Mouse (Mus musculus) liver, embryonic 14.5 days (tissue): Measurements from ENCODE around the gene Spata2. TPM values are rescaled to one million over a fixed set of nuclear protein-coding genes. Genes with fewer than 3 reads are reported as not detected.

Experiments used
- ATAC-seq: fragments of 200-750 bp; cut with Nextera tagmentation; 2 replicates; pipeline ENCODE4 v1.8.0; 2017; ENCODE audit warnings: moderate number of reproducible peaks, mild to moderate bottlenecking, moderate library complexity; ENCODE audit not compliant: insufficient read depth
- DNase-seq, 3 experiments: peaks; one replicate each; pipeline ENCODE4 v3.0.0-alpha.2; 2012 to 2013; ENCODE audit warnings: low read depth in 3 of 3, low spot score in 3 of 3
- H3K27ac ChIP-seq: fragments of 300-500 bp; sonication (generic); 2 replicates; pipeline ENCODE4 v1.5.1; 2014; ENCODE audit warnings: moderate library complexity, mild to moderate bottlenecking, control low read depth, inconsistent platforms
- H3K27me3 ChIP-seq: fragments of 300-500 bp; sonication (generic); 2 replicates; pipeline ENCODE4 v1.6.1; 2014; ENCODE audit warnings: mild to moderate bottlenecking, low read length, moderate library complexity; ENCODE audit not compliant: control insufficient read depth, insufficient read depth
- H3K36me3 ChIP-seq: fragments of 300-500 bp; sonication (generic); replicated peaks from 2 replicates; pipeline ENCODE4 v1.6.1; 2014; ENCODE audit warnings: low read depth; ENCODE audit not compliant: control insufficient read depth, insufficient read depth
- H3K4me1 ChIP-seq, 2 experiments: fragments of 200-500 bp in 1 of 2; fragments of 300-500 bp in 1 of 2; sonication (generic) in 1 of 2; replicated peaks; 2 replicates each; pipeline ENCODE4 v1.6.1; 2012 to 2014; ENCODE audit warnings: antibody characterized with exemption in 1 of 2, inconsistent platforms in 1 of 2, low read length in 1 of 2; ENCODE audit not compliant: control insufficient read depth in 2 of 2, insufficient read depth in 2 of 2
- H3K4me2 ChIP-seq: fragments of 300-500 bp; sonication (generic); 2 replicates; pipeline ENCODE4 v1.6.1; 2014; ENCODE audit warnings: low read depth, mild to moderate bottlenecking, control low read depth, moderate library complexity
- H3K4me3 ChIP-seq, 2 experiments: fragments of 200-500 bp in 1 of 2; fragments of 300-500 bp in 1 of 2; sonication (generic) in 1 of 2; 2 replicates each; pipeline ENCODE4 v1.5.1; 2012 to 2014; ENCODE audit warnings: low read depth in 2 of 2, low read length in 2 of 2, mild to moderate bottlenecking in 2 of 2, control low read depth in 1 of 2, inconsistent platforms in 1 of 2, moderate library complexity in 1 of 2; ENCODE audit not compliant: insufficient read depth in 1 of 2
- H3K9ac ChIP-seq: fragments of 300-500 bp; sonication (generic); replicated peaks from 2 replicates; pipeline ENCODE4 v1.6.1; 2014; ENCODE audit warnings: mild to moderate bottlenecking, control low read depth, moderate library complexity
- H3K9me3 ChIP-seq: fragments of 300-500 bp; sonication (generic); 2 replicates; pipeline ENCODE4 v1.6.1; 2016; ENCODE audit warnings: low read length, mixed read lengths; ENCODE audit not compliant: control insufficient read depth
- CTCF ChIP-seq: IDR thresholded peaks from 2 replicates; pipeline ENCODE4 v1.5.1; 2016; ENCODE audit warnings: antibody characterized with exemption, low read depth, control low read depth
- EP300 ChIP-seq: IDR thresholded peaks from 2 replicates; pipeline ENCODE4 v1.6.1; 2016; ENCODE audit warnings: antibody characterized with exemption, low read depth
- WGBS: fragments of 180-500 bp; shearing (Covaris S2); extraction: QIAGEN DNeasy Blood & Tissue Kit; methylation state at CpG from one replicate; pipeline ENCODE4 v1.1.7; 2014; ENCODE audit not compliant: insufficient replicate concordance; 5-methylcytosine and 5-hydroxymethylcytosine counted together
- polyA plus RNA-seq, 2 experiments: library from polyadenylated mRNA; depleted of rRNA in 1 of 2; stranded (reverse) in 1 of 2; unstranded in 1 of 2; fragments of >200 nt; fragmentation: Nextera tagmentation in 1 of 2; extraction: Ambion mirVana in 1 of 2; gene quantifications; 2 replicates each; pipeline versions ENCODE4 v1.2.1 to v1.2.3; 2012 to 2014

Gene Spata2
- polyA plus RNA-seq, 2 experiments: 6.8 to 7.6 TPM

- Histone ChIP-seq H3K4me2 (no peak overlapping the region), H3K4me3 (no peak overlapping the region), H3K9ac (no peak overlapping the region), H3K27ac (no peak overlapping the region), H3K36me3 (peaks cover 21% of the 10 kb centered on the region), H3K9me3 (no peaks in the 10 kb centered on the region), H3K27me3 (no peaks in the 10 kb centered on the region), H3K4me1 (peaks cover 6 to 7% of the 10 kb centered on the region in 2 experiments)
- TF ChIP-seq CTCF: no peak
- no peak for TF ChIP-seq EP300
- WGBS: 80% methylated on average over 4 of the region's 4 CpGs
- DNase-seq: no peak
- no peak for ATAC-seq
Observed at GRCm38 (mm10) chr2:167486573-167486972, 6.1 kb downstream of the Spata2 start.

DNA sequence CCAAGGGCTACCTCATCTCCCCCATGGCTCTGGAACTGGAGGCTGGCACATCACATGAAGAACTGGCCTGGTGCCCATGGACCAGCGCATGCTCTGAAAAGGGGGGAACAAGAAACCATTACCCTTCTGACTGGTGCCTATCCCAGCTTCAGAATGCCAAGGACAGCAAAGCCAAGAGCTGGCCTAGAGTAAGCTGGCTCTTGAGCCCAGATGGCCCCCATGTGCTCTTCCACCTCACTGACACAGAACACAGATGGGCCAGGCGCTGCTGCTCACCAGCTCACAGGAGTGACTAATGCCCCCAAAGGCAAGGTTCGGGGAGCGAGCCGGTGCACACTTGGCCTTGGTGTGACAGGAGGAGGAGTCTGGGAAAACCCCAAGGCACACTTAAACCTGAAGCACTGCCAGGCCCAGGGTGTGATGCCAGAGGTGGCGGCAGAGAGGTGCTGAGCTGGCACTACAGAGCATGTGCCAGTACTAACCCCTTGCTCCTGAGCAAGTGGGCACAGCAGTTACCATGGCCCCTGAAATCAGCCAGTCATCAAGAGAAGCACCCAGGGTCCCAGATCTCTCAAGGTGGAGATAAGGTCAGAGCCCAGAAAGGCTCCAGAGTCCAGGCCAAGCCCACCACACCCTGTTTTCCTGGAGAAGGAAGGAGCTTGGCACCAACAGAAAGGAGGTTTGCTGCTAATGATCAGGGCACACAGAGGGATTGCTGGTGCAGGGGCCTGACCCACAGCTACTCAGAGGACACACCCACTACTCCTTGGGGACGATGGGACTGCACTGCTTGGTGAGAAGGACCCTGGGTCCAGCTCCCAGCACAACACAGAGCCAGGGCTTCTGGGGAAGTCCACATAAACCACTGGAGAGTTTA, 6.9 kb downstream of the Spata2 start:
- no peaks in the 10 kb centered on the region for H3K4me1 ChIP-seq
- H3K9ac ChIP-seq: no peak overlapping the region
- ATAC-seq: no peak
- no peaks in the 10 kb centered on the region for H3K9me3 ChIP-seq
- H3K27me3 ChIP-seq: no peaks in the 10 kb centered on the region
- no peak for DNase-seq
- WGBS: 76% methylated on average over 7 of the region's 7 CpGs
- H3K4me3 ChIP-seq: no peak overlapping the region
- H3K36me3 ChIP-seq: peaks cover 21% of the 10 kb centered on the region
- TF ChIP-seq EP300 (no peak), CTCF (no peak)
- H3K4me2 ChIP-seq: no peak overlapping the region
- no peak overlapping the region for H3K27ac ChIP-seq

- TF ChIP-seq EP300 (no peak), CTCF (no peak)
- H3K27ac ChIP-seq: no peak overlapping the region
- ATAC-seq: no peak
- no peaks in the 10 kb centered on the region for H3K9me3 ChIP-seq
- H3K9ac ChIP-seq: no peak overlapping the region
- no peak overlapping the region for H3K4me3 ChIP-seq
- no peak for DNase-seq
- no peaks in the 10 kb centered on the region for H3K4me1 ChIP-seq
- H3K36me3 ChIP-seq: peaks cover 21% of the 10 kb centered on the region
- WGBS: 82% methylated on average over 11 of the region's 11 CpGs
- no peak overlapping the region for H3K4me2 ChIP-seq
- no peaks in the 10 kb centered on the region for H3K27me3 ChIP-seq
Observed at GRCm38 (mm10) chr2:167484932-167485331, 7.8 kb downstream of the Spata2 start.

DNA sequence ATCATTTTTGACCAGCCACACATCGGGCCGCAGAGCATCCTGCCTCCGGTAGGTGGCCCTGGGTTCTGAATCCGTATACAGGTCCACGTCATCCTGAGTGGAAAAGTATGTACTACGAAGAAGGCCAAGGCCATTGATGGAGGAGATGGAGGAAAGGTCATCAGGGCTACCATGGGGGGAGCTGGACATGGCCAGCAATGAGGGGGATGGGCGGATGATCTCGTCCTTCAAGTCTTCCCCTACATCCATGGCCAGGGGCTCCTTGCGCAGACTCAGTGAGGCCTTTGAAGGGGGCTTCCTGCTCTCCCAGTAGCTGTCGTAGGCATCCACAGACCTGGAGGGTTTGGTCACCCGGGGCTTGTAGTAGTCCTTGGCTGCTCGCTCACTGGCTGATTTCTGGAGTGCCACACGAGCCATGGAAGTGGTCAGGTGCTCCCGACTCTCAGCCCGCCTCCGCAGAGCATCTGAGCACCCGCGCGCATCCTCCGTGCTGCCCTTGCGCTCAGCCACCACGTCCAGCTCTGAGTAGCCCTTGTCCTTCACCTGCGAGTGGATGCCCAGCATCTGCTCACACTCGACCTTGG, 8.8 kb downstream of the Spata2 start:
- ATAC-seq: no peak
- TF ChIP-seq EP300 (no peak), CTCF (no peak)
- H3K36me3 ChIP-seq: peaks cover 21% of the 10 kb centered on the region

DNA sequence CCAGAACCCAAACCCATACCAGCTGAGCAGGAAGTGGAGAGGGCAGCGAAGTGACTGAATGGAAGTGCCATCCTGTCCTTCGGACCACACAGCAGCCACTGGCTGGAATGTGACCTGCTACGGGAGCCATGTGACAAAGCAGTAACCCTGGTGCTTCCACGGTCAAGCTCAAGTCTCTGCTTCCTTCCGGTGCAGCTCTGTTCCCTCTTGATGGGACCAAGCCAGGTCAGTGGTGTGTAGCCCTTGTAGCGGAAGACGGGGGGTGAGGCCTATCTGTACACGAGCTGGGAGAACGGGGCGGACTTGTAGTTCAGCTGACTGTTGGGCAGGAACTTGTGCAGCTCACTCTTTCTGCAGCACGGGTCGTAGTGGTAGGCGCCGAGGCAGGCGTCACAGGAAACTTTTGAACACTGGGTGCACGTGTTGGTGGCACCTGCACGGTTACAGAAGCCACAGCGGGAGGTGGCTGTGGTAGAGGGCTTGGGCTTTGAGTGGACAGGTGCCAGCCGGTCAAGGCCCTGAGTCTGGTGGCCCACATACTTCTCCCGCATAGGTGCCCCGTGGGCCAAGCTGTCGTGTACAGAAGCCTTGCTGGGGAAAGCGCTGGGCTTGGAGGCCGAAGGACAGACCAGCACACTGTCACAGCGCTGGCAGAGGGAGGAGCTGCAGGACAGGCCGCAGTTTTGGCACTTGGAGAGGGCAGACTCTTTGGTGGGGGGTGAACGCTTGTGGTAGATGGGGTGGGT, 9.4 kb downstream of the Spata2 start:
- Histone ChIP-seq H3K27ac (no peak overlapping the region), H3K4me2 (no peak overlapping the region), H3K9me3 (no peaks in the 10 kb centered on the region), H3K4me1 (no peaks in the 10 kb centered on the region), H3K36me3 (peaks cover 21% of the 10 kb centered on the region), H3K27me3 (no peaks in the 10 kb centered on the region), H3K9ac (no peak overlapping the region), H3K4me3 (no peak overlapping the region)
- DNase-seq (no peak), ATAC-seq (no peak)
- 85% methylated on average over 27 of the region's 27 CpGs for WGBS
- TF ChIP-seq EP300 (no peak), CTCF (no peak)

More for the DNA sequence above, 8.8 kb downstream of the Spata2 start:
- 84% methylated on average over 24 of the region's 24 CpGs for WGBS
- H3K9me3 ChIP-seq: no peaks in the 10 kb centered on the region
- H3K9ac ChIP-seq: no peak overlapping the region
- no peak overlapping the region for H3K4me2 ChIP-seq
- no peak overlapping the region for H3K27ac ChIP-seq
- no peaks in the 10 kb centered on the region for H3K27me3 ChIP-seq
- H3K4me3 ChIP-seq: no peak overlapping the region
- no peak for DNase-seq
- no peaks in the 10 kb centered on the region for H3K4me1 ChIP-seq
